Mouse (Mus musculus) thymus, postnatal 25 days (tissue): ENCODE measurements around the gene Bpifb2.
"Not testable (repeated sequence)": the region's sequence is repeated elsewhere in the genome, so short reads cannot be mapped to it uniquely, and the experiment has no call there.

Experiments used
- DNase-seq: peaks from one replicate; pipeline ENCODE4 v3.0.0; 2022

Gene Bpifb2

DNA sequence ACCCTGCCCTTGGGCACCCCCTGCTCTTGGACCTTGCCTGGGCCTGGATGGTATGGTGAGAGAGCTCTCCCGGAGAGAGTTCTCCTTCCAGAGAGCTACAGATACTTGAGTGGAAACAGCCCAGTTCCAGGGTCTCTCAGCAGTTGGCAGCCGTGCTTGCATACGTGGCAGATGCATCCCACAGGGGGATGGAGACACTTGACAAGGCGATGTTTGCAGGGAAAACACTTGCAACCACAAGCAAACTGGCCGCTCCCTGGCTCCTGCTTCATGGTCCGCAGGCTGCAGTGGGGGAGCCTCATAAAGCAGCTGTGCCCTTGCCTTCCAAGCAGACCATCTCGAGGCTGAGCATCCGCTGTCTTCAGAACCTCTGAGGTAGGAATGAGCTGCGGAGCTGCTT, at the start of gene Bpifb2:
Gene Bpifb2 (plus strand): TSS at position 301 of the 400 bp plus-strand sequence.
- DNase-seq: no peak

- DNase-seq: not testable (repeated sequence)
Observed at GRCm38 (mm10) chr2:153825900-153826299, 48.9 kb upstream of the Bpifb2 start.

DNA sequence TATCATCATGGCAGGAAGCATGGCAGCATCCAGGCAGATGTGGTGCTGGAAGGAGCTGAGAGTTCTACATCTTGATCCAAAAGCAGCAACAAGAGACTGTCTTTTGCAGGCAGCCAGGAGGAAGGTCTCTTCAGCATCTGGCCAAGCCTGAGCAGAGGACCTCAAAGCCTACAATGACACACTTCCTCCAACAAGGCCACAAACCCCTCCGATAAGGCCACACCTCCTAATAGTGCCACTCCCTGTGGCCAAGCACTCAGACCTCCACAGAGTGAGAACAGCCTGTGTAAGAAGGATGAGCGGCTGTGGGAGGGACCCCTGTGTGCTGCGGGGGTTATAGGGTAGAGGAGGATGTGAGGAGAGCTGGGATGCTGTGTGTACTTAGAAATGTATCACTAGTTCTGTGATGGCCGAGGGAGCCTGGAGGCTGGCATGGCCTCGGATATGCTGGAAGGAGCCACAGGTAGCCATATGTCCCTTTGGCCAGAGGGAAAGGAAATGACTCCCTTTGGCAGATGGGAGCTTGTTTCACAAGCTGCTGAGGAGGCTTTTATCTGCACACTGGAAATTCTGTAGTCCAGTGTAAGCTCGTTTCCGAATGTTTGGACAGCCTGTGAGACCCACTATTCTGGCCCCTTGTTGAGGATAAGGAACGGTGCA, 47.5 kb upstream of the Bpifb2 start:
- DNase-seq: no peak

- no peak for DNase-seq
Observed at GRCm38 (mm10) chr2:153828704-153829103, 46.1 kb upstream of the Bpifb2 start.

GRCm38 (mm10) chr2:153833291-153833690, 41.6 kb upstream of the Bpifb2 start:
- DNase-seq: no peak

- DNase-seq: no peak
Observed at GRCm38 (mm10) chr2:153842854-153843253, 32.0 kb upstream of the Bpifb2 start.

- DNase-seq: no peak
Observed at GRCm38 (mm10) chr2:153848389-153848788, 26.5 kb upstream of the Bpifb2 start.

GRCm38 (mm10) chr2:153850351-153851029, 24.4 kb upstream of the Bpifb2 start:
- peak; percentile 9 for DNase-seq

- peak; percentile 43 for DNase-seq
Observed at GRCm38 (mm10) chr2:153851030-153851360, 23.9 kb upstream of the Bpifb2 start.

GRCm38 (mm10) chr2:153853544-153853943, 21.3 kb upstream of the Bpifb2 start:
- no peak for DNase-seq

DNA sequence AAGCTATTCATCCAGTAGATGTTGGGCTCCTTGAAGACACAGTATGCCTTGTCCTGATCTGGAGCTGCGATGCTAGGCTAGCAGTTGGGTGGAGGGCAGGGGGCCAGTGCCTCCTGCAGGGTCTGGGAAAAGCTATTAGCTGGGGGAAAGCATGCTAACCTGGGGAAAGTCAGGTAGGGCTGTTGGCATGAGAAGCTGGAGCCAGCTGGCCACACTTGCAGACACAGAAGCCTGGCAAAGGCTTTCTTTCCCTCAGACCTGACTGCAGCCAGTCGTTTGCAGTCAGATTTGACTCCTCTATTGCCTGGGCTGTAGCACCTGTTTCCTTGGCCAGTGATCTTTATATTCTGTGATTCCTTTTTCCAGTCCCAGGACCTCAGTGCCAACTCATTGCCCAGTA, 15.3 kb upstream of the Bpifb2 start:
- no peak for DNase-seq

DNA sequence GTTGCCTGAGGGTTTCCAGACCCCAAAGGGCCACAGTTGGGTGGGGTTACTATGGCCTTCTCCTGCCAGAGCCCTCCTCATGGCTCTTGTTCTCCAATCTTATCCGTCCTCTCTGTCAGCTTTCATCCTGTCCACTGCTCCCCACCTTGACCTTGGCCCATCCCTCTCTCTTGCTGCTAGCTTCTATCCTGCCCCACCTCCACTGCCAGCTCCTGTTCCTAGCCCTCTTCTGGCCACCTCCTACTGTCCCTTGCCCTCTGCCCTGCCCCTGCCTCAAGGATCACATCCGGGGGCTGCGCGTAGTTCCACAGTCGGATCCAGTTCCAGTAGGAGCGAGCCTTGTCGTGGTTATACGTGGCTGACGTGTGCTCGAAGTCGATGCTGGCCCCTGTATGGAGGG, 14.5 kb upstream of the Bpifb2 start:
- DNase-seq: no peak

- DNase-seq: no peak
Observed at GRCm38 (mm10) chr2:153860715-153861114, 14.1 kb upstream of the Bpifb2 start.

DNA sequence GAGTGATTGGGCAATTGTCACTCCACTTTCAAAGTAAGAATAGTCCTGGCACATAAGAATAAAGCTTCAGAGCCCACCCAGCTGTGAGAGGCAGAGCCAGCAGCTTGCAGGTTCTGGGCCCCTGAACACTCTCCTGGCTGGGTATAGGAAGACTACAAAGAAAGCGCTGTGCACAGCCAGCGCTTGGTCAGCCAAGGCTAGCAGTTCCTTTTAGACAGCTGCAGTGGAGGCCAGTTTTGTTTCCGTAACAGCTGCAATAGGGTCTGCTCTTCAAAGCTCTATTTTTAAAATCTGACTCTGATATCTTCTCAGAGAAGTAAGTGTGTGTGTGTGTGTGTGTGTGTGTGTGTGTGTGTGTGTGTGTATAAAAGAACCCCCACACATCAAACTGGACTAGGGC, 12.9 kb upstream of the Bpifb2 start:
- DNase-seq: no peak

- no peak for DNase-seq
Observed at GRCm38 (mm10) chr2:153870984-153871383, 3.9 kb upstream of the Bpifb2 start, which contains the start of gene Sun5. Gene Sun5 (minus strand): TSS chr2:153871084.

DNA sequence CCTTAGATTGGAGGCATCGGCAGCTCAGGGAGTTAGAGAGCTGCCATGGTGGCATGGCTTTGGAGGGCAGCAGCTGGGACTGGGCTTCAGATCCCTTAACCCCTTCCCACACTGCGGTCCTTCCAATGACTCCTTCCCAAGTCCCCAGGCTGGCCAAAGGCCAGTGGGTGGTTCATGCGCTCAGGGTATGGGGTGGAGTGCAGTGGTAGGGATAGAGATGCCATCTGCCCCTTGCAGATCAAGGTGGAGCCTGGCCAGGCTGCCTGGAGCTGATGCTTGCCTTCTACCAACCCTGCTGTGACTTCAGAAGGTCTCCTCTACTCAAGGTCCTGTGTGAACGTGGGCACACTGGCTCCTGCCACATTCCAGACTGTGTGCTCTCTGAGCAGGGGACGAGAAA, 24.3 kb downstream of the Bpifb2 start:
- DNase-seq: no peak

DNA sequence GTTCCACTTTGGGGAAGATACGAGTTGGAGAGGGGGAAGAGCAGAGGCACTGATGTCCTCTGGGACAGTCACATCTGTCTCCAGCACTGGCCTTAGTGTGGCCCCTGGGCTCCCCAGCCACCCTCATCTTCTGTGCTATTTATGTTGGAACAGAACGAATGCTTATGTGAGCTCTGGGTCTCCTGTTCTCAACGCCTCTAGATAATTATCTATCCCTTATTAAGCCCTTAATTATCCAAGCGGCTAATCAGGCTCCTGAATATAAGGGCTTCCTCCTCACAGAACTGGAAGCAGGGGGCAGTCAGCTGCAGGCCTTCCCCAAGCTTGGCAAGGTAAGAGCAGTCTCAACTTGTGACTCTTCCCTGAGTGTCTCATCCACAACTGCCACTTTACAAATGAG, 25.2 kb downstream of the Bpifb2 start, which contains the start of gene Bpifb6:
Gene Bpifb6 (plus strand): TSS at position 301 of the 400 bp plus-strand sequence.
- DNase-seq: no peak

DNA sequence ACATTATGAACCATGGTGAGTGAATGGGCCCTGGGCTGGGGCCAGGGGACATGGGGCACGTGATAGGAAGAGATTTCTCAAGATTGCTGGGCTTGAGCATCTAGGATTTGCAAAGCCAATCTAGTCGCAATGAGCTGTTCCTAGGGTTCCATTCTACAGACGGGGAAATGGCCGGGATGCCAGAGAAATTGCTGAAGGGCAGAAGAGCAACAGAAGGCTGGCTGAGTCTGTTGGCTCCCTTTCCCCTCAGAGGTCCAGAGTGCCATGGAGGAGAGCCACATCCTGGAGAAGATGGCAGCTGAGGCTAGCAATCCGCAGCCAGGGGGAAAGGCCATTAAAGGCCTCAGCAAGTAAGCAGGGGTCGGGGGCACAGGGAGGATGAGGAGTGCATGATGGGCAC, 27.9 kb downstream of the Bpifb2 start:
- DNase-seq: no peak

DNA sequence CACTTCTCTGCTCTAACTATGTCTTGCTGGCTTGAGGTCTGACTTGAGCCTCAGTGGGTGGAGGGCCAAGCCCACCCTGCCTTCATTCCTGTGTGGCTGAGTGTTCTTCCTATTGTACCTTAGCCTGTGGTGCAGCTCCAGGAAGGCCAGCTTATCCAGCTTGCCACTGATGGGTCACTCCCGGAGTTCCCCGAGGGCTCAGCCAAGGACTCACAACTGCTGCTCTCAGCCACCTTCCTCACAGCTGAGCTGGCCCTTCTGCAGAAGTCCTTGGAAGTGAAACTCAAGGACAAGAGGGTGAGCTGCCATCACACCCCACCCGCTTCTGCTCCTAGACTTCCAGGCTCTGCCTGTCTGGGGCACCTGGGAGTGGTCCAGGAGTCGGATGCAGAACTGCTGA, 31.8 kb downstream of the Bpifb2 start:
- DNase-seq: no peak

- DNase-seq: no peak
Observed at GRCm38 (mm10) chr2:153914151-153914550, 39.3 kb downstream of the Bpifb2 start.

- no peak for DNase-seq
Observed at GRCm38 (mm10) chr2:153917930-153918329, 43.1 kb downstream of the Bpifb2 start, which contains the start of gene Bpifb3. Gene Bpifb3 (plus strand): TSS chr2:153918230.

DNA sequence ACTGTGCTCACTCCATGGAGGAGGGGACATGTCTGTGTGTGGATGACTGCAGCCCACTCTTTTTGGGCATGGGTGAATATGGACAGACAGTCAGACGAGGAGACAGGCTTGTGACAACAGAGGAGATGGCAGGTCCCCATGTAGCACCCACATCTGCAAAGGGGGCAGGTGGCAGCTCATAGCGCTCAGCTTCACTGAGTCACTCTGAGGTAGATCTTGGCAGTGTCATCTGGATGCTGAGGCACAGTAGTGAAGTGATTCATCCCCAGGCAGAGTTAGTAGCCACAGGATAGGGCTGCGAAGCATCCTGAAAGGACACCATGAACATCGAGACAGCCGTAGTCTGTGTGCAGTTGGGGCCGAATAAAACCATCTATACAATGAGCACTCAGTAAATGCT, 46.4 kb downstream of the Bpifb2 start:
- no peak for DNase-seq

- DNase-seq: peak; percentile 49
Observed at GRCm38 (mm10) chr2:153929871-153930413, 55.1 kb downstream of the Bpifb2 start.

- no peak for DNase-seq
Observed at GRCm38 (mm10) chr2:153931125-153931524, 56.3 kb downstream of the Bpifb2 start.
